Mouse (Mus musculus) erythroblast, embryonic 14.5 days (primary cell): Measurements from ENCODE around the gene Oscp1.

Experiments used
- GATA1 ChIP-seq: IDR thresholded peaks from 2 replicates; pipeline ENCODE4 v1.6.1; 2012; ENCODE audit warnings: low read length, inconsistent platforms, mixed read lengths
- TAL1 ChIP-seq: IDR thresholded peaks from 3 replicates; pipeline ENCODE4 v1.6.1; 2012; ENCODE audit warnings: low read length, inconsistent platforms, mixed read lengths

- TF ChIP-seq TAL1 = no peak
- TF ChIP-seq GATA1 = no peak
Measured at GRCm38 (mm10) chr4:126134236-126134635, 75.9 kb downstream of the Oscp1 start.
